Mouse (Mus musculus) cerebellum, postnatal 10 days (tissue): Measurements from ENCODE around the gene Timm44.

Experiments used
- DNase-seq, 2 experiments: peaks; one replicate each; pipeline ENCODE4 v3.0.0; 2021; ENCODE audit warnings: mixed read lengths in 2 of 2

Gene Timm44

GRCm38 (mm10) chr8:4275275-4276110, at the start of gene Timm44:
Gene Timm44, minus strand, starts transcription at chr8:4275913.
- peak; percentile 99 for DNase-seq

- peak; percentile 99 for DNase-seq
Measured at GRCm38 (mm10) chr8:4324983-4325750, 49.5 kb upstream of the Timm44 start, which contains the start of the genes Ccl25 and Elavl1. Gene Ccl25, plus strand, starts transcription at chr8:4325210. Gene Elavl1, minus strand, starts transcription at chr8:4325413.

- DNase-seq = no peak
Measured at GRCm38 (mm10) chr8:4324525-4324924, 48.8 kb upstream of the Timm44 start.

- DNase-seq = peak in 1 of 2 experiments; percentile 12
Measured at GRCm38 (mm10) chr8:4323917-4324316, 48.2 kb upstream of the Timm44 start.

- DNase-seq = peak; percentile 92 to 96
Measured at GRCm38 (mm10) chr8:4322470-4322869, 46.8 kb upstream of the Timm44 start.

GRCm38 (mm10) chr8:4321031-4321430, 45.3 kb upstream of the Timm44 start:
- DNase-seq = no peak

- DNase-seq = peak in 1 of 2 experiments; percentile 10
Measured at GRCm38 (mm10) chr8:4320404-4320803, 44.7 kb upstream of the Timm44 start.

GRCm38 (mm10) chr8:4319573-4319872, 43.8 kb upstream of the Timm44 start:
- no peak for DNase-seq

- DNase-seq = no peak
Measured at GRCm38 (mm10) chr8:4318796-4319572, 43.3 kb upstream of the Timm44 start.

- DNase-seq = no peak
Measured at GRCm38 (mm10) chr8:4318124-4318523, 42.4 kb upstream of the Timm44 start.

GRCm38 (mm10) chr8:4314852-4315251, 39.1 kb upstream of the Timm44 start:
- DNase-seq = no peak

GRCm38 (mm10) chr8:4313254-4314124, 37.8 kb upstream of the Timm44 start:
- no peak for DNase-seq

GRCm38 (mm10) chr8:4312104-4312503, 36.4 kb upstream of the Timm44 start:
- no peak for DNase-seq

- no peak for DNase-seq
Measured at GRCm38 (mm10) chr8:4305838-4306237, 30.1 kb upstream of the Timm44 start.

- no peak for DNase-seq
Measured at GRCm38 (mm10) chr8:4304124-4304547, 28.4 kb upstream of the Timm44 start.

- DNase-seq = no peak
Measured at GRCm38 (mm10) chr8:4297822-4298221, 22.1 kb upstream of the Timm44 start.

GRCm38 (mm10) chr8:4292738-4293137, 17.0 kb upstream of the Timm44 start:
- no peak for DNase-seq

GRCm38 (mm10) chr8:4276111-4276465, 375 bp upstream of the Timm44 start:
- DNase-seq = no peak

- DNase-seq = peak in 1 of 2 experiments; percentile 16
Measured at GRCm38 (mm10) chr8:4269609-4270008, 6.1 kb downstream of the Timm44 start.

- peak; percentile 49 to 56 for DNase-seq
Measured at GRCm38 (mm10) chr8:4267627-4268026, 8.1 kb downstream of the Timm44 start.

- no peak for DNase-seq
Measured at GRCm38 (mm10) chr8:4265160-4265914, 10.4 kb downstream of the Timm44 start.
